26 mouse cellular contexts compared by ENCODE assay signal in the genomic region with DNA sequence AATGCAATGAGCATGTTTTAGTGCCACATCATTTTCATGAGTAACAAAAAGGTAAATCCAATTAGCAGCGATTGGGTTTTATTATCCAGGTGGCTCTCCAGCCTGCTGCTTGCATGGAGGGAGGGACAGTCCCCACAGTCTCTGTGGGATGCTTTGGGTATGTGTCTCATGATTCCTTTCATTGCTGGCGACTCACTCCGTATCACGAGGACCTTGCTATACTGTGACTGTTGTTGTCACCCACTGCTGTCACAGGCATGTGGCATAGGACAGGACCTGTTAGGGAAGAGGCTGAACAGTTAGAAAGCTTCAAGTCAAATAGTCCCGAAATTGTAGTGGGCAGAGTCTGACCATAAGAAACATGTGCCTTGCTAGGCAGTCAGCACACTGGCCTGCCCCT.
"Had no signal": no experiment of that assay in that cellular context is flagged by ENCODE, and none has a peak within 500 bp of the region (broad histone marks: within the 10 kb centered on the region; RNA-seq: fewer than 3 reads in every experiment).

No protein-coding gene starts in this region.

- H3K27me3 ChIP-seq: heart, embryonic 13.5 days; heart, embryonic 15.5 days; hindbrain, embryonic 15.5 days; intestine, embryonic 15.5 days; limb, embryonic 12.5 days; liver, embryonic 13.5 days had no signal

- H3K9me3 ChIP-seq: heart, embryonic 13.5 days; heart, embryonic 15.5 days; hindbrain, embryonic 13.5 days; hindbrain, embryonic 15.5 days; intestine, embryonic 15.5 days; limb, embryonic 10.5 days; limb, embryonic 12.5 days; liver, embryonic 13.5 days had no signal

- H3K4me1 ChIP-seq: heart, embryonic 13.5 days; heart, embryonic 15.5 days; limb, embryonic 10.5 days; limb, embryonic 12.5 days; liver, embryonic 13.5 days had no signal

- H3K4me3 ChIP-seq: heart, adult 2 months; heart, embryonic 13.5 days; heart, embryonic 15.5 days; hindbrain, embryonic 13.5 days; hindbrain, embryonic 15.5 days; intestine, embryonic 15.5 days; left cerebral cortex, adult 2 months; limb, embryonic 10.5 days; limb, embryonic 12.5 days; liver, embryonic 13.5 days had no signal

- DNase-seq: gastrocnemius, postnatal 14 days; gastrocnemius, postnatal 36 days; heart, adult 11 months; heart, adult 2 months; heart, postnatal 14 days; heart, postnatal 36 days; kidney, adult 18-20 months; kidney, adult 8-10 months; kidney, postnatal 10 days; kidney, postnatal 25 days; kidney, postnatal 4 days; layer of hippocampus, adult 9-11 months; liver; liver, embryonic 13.5 days had no signal

- H3K27ac ChIP-seq: heart, adult 2 months; heart, embryonic 13.5 days; heart, embryonic 15.5 days; hindbrain, embryonic 13.5 days; hindbrain, embryonic 15.5 days; hindbrain, postnatal 0 days; intestine, embryonic 15.5 days; left cerebral cortex, adult 2 months; limb, embryonic 10.5 days; limb, embryonic 12.5 days; liver, embryonic 13.5 days had no signal

- H3K36me3 ChIP-seq: heart, embryonic 13.5 days; heart, embryonic 15.5 days; hindbrain, embryonic 13.5 days; hindbrain, embryonic 15.5 days; intestine, embryonic 15.5 days; limb, embryonic 10.5 days; limb, embryonic 12.5 days; liver, embryonic 13.5 days had no signal

- H3K9ac ChIP-seq: heart, embryonic 13.5 days; heart, embryonic 15.5 days; hindbrain, embryonic 13.5 days; hindbrain, embryonic 15.5 days; intestine, embryonic 15.5 days; limb, embryonic 12.5 days; liver, embryonic 13.5 days had no signal

- ATAC-seq: hindbrain, postnatal 0 days; intestine, embryonic 15.5 days; intestine, postnatal 0 days had no signal

- H3K4me2 ChIP-seq: heart, embryonic 11.5 days; heart, embryonic 13.5 days; heart, embryonic 15.5 days; hindbrain, embryonic 13.5 days; hindbrain, embryonic 15.5 days; intestine, embryonic 15.5 days; limb, embryonic 12.5 days; liver, embryonic 11.5 days; liver, embryonic 13.5 days had no signal
